Mouse (Mus musculus) G1E (cell line): Measurements from ENCODE around the gene Fcor. TPM values are rescaled to one million over a fixed set of nuclear protein-coding genes. Genes with fewer than 3 reads are reported as not detected.
A peak's percentile ranks its signal among the peaks of the same experiment; 100 is the strongest.

Experiments used
- ATAC-seq: 2 replicates; pipeline ENCODE4 v1.8.0; 2016; ENCODE audit warnings: mild to moderate bottlenecking; ENCODE audit not compliant: insufficient number of reproducible peaks, poor library complexity, low FRiP score, severe bottlenecking; ENCODE audit errors: extremely low read depth
- DNase-seq: peaks from one replicate; pipeline ENCODE4 v3.0.0; 2012; ENCODE audit warnings: low spot score
- H3K27me3 ChIP-seq: 2 replicates; pipeline ENCODE4 v1.6.1; 2012; ENCODE audit warnings: mild to moderate bottlenecking, low read length, inconsistent platforms; ENCODE audit not compliant: insufficient read depth
- H3K36me3 ChIP-seq: replicated peaks from 2 replicates; pipeline ENCODE3; 2012; ENCODE audit warnings: mild to moderate bottlenecking, inconsistent platforms
- H3K4me1 ChIP-seq: 2 replicates; pipeline ENCODE4 v1.6.1; 2012; ENCODE audit warnings: low read depth, low read length, inconsistent platforms, mixed read lengths; ENCODE audit not compliant: insufficient read depth
- H3K4me3 ChIP-seq: 2 replicates; pipeline ENCODE4 v1.5.1; 2012; ENCODE audit warnings: low read depth, mild to moderate bottlenecking, inconsistent platforms, low read length, moderate library complexity, mixed read lengths
- H3K9me3 ChIP-seq: replicated peaks from 2 replicates; pipeline ENCODE4 v1.6.1; 2012; ENCODE audit warnings: inconsistent platforms
- CTCF ChIP-seq: IDR thresholded peaks from 2 replicates; pipeline ENCODE4 v1.5.1; 2012; ENCODE audit warnings: low read depth, low read length, inconsistent platforms, mixed read lengths
- GATA1 ChIP-seq: IDR thresholded peaks from 2 replicates; pipeline ENCODE4 v1.6.1; 2012; ENCODE audit warnings: borderline replicate concordance, low read length, inconsistent platforms, mixed read lengths
- GATA2 ChIP-seq: IDR thresholded peaks from 2 replicates; pipeline ENCODE4 v1.6.1; 2012; ENCODE audit warnings: low read depth, low read length, inconsistent platforms, borderline replicate concordance
- POLR2AphosphoS5 ChIP-seq: IDR thresholded peaks from 2 replicates; pipeline ENCODE4 v1.6.1; 2012; ENCODE audit warnings: low read depth, low read length, inconsistent platforms; ENCODE audit not compliant: insufficient replicate concordance
- TAL1 ChIP-seq: conservative IDR thresholded peaks from 2 replicates; pipeline ENCODE4 v1.6.1; 2012; ENCODE audit warnings: low read depth, low read length, inconsistent platforms, mixed read lengths
- polyA plus RNA-seq: library from polyadenylated mRNA; stranded (reverse); fragments of >175 nt; gene quantifications from 2 replicates; pipeline ENCODE4 v1.2.3, GENCODE M21; 2012
- total RNA-seq, 2 experiments: library from RNA; stranded (forward) in 1 of 2; stranded (reverse) in 1 of 2; fragments of 200-1000 nt in 1 of 2; fragments of >200 nt in 1 of 2; fragmentation: Nextera tagmentation in 1 of 2; gene quantifications; 2 replicates each; pipeline ENCODE4 v1.2.3; 2014 to 2017

Gene Fcor
- total and polyA plus RNA-seq, 3 experiments, result not detected

DNA sequence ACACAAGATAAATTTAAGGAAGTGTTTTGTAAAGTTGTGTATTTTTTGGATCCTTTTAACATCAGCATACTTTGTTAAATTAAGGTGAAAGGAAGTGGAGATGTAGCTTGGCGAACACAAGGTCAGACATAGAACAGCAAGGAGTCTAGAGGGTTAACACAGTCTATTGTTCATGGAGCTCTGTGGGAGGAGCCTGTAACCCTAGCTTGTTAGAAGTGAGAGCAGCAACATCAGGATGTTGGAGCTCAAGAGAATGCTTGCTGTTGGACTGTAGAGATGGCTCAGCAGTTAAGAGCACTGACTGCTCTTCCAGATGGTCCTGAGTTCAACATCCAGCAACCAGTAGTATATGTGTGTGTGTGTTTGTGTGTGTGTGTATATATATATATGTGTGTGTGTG, 23.2 kb downstream of the Fcor start:
- no peak for TF ChIP-seq GATA2
- TF ChIP-seq TAL1, result no peak
- no peak for TF ChIP-seq GATA1
- H3K4me3 ChIP-seq, result no peak overlapping the region
- no peak for ATAC-seq
- H3K9me3 ChIP-seq, result no peaks in the 10 kb centered on the region
- H3K36me3 ChIP-seq, result peaks cover 2% of the 10 kb centered on the region
- H3K4me1 ChIP-seq, result peaks cover 8% of the 10 kb centered on the region
- DNase-seq, result no peak
- H3K27me3 ChIP-seq, result peaks cover 27% of the 10 kb centered on the region

DNA sequence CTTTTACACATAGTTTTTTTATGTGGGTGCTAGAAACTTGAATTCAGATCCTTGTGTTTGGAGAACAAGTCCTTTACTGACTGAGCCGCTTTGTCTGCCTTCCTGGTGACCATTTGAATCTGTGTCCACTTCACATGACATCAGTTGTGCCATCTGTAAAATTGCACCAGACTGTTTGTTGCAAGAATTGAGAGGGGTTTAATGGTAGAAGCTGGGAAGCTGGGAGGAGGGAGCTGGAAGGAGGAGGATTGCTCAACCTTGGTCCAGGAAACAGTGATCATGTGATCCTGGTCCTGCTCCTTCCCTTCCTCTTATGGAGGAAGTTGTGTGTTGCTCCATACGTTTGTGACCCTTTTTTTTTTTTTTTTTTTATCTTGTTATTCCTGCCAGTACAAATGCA, 23.9 kb downstream of the Fcor start:
- DNase-seq (no peak), ATAC-seq (no peak)
- Histone ChIP-seq H3K27me3 (peaks cover 27% of the 10 kb centered on the region), H3K4me3 (no peak overlapping the region), H3K4me1 (peaks cover 8% of the 10 kb centered on the region), H3K9me3 (no peaks in the 10 kb centered on the region), H3K36me3 (peaks cover 7% of the 10 kb centered on the region)
- TF ChIP-seq GATA2 (no peak), POLR2AphosphoS5 (no peak), TAL1 (no peak), GATA1 (no peak), CTCF (no peak)

- no peak for TF ChIP-seq GATA1
- no peak for TF ChIP-seq CTCF
- TF ChIP-seq POLR2AphosphoS5, result no peak
- TF ChIP-seq GATA2, result no peak
- TF ChIP-seq TAL1, result no peak
- H3K9me3 ChIP-seq, result no peaks in the 10 kb centered on the region
Measured at GRCm38 (mm10) chr8:3647561-3647960, 24.6 kb downstream of the Fcor start.

GRCm38 (mm10) chr8:3646824-3647531, 25.2 kb downstream of the Fcor start:
- DNase-seq, result no peak
- Histone ChIP-seq H3K36me3 (peaks cover 20% of the 10 kb centered on the region), H3K9me3 (no peaks in the 10 kb centered on the region), H3K4me1 (peaks cover 8% of the 10 kb centered on the region), H3K4me3 (no peak overlapping the region), H3K27me3 (peaks cover 24% of the 10 kb centered on the region)
- TF ChIP-seq TAL1 (no peak), GATA1 (no peak), CTCF (no peak), GATA2 (no peak), POLR2AphosphoS5 (no peak)
- no peak for ATAC-seq

More at GRCm38 (mm10) chr8:3647561-3647960, 24.6 kb downstream of the Fcor start:
- DNase-seq (no peak), ATAC-seq (no peak)
- H3K4me1 ChIP-seq, result peaks cover 8% of the 10 kb centered on the region
- H3K36me3 ChIP-seq, result peaks cover 14% of the 10 kb centered on the region
- peaks cover 27% of the 10 kb centered on the region for H3K27me3 ChIP-seq
- H3K4me3 ChIP-seq, result no peak overlapping the region

DNA sequence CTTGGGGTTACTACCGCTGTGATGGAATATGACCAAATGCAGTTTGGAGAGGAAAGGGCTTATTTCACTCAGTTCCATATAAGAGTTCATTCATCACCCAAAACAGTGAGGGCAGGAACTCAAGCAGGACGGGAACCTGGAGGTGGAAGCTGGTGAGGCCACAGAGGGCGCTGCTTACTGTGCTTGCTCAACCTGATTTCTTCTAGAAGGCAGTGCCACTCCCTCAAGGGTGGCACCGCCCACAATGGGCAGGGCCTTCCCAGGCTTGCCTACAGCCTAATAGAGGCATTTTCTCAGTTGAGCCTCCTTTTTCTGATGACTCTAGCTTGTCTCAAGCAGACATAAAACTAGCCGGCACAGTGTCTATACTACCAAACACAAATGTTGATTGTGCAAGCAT, 26.4 kb downstream of the Fcor start:
- Histone ChIP-seq H3K36me3 (peaks cover 32% of the 10 kb centered on the region), H3K27me3 (peaks cover 20% of the 10 kb centered on the region), H3K4me1 (peaks cover 8% of the 10 kb centered on the region), H3K4me3 (no peak overlapping the region), H3K9me3 (no peaks in the 10 kb centered on the region)
- no peak for DNase-seq
- peak; percentile 72 for ATAC-seq
- TF ChIP-seq GATA2 (no peak), POLR2AphosphoS5 (no peak), TAL1 (no peak), GATA1 (no peak), CTCF (no peak)

GRCm38 (mm10) chr8:3631478-3631875, 40.7 kb downstream of the Fcor start:
- H3K4me1 ChIP-seq, result peaks cover 38% of the 10 kb centered on the region
- H3K36me3 ChIP-seq, result peaks cover 45% of the 10 kb centered on the region
- ATAC-seq (peak; percentile 61), DNase-seq (peak; percentile 72)
- TF ChIP-seq TAL1 (no peak), POLR2AphosphoS5 (no peak), CTCF (no peak), GATA1 (no peak), GATA2 (no peak)
- no peaks in the 10 kb centered on the region for H3K27me3 ChIP-seq
- H3K4me3 ChIP-seq, result peak overlapping the region; percentile 96
- no peaks in the 10 kb centered on the region for H3K9me3 ChIP-seq
